Mouse (Mus musculus): Measurements from ENCODE around the gene Serpina3m. TPM values are rescaled to one million over a fixed set of nuclear protein-coding genes. Genes with fewer than 3 reads are reported as not detected.
"Not testable (repeated sequence)": the region's sequence is repeated elsewhere in the genome, so short reads cannot be mapped to it uniquely, and the experiment has no call there.

Serpina3m gene
- polyA plus RNA-seq, 1 experiment from 2014 or later: not detected

DNA sequence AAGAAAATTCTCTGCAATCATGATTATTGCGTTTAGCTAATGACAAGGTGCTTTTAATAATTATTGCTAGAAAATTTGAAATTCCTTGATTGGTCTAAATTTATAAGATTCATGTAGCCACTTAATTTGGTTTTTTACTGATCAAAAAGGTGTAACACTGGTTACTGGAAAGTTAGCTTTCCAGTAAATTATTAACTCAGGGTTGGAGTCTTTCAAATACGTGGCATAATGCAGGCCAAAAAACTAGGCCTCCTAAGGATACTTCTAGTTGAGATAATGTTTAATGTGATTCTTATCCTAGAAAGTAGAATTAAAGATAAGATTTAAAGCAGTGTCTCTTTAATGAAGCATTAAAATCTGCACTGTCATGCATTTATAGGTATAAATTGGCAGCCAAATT is 40.1 kb downstream of the Serpina3m start:
- not testable (repeated sequence) for H3K4me2 ChIP-seq (ENCODE audit: low read depth, low read length); H3K4me3 ChIP-seq (ENCODE audit: low read depth, low read length); H3K36me3 ChIP-seq (ENCODE audit: control insufficient read depth, insufficient read depth, low read length); DNase-seq (ENCODE audit: low spot score); ATAC-seq (ENCODE audit: low read depth); H3K9me3 ChIP-seq (ENCODE audit: control insufficient read depth, low read length); H3K27me3 ChIP-seq (replicated peaks; ENCODE audit: control insufficient read depth, insufficient read depth, low read length); H3K9ac ChIP-seq (ENCODE audit: low read depth, low read length); H3K4me1 ChIP-seq (ENCODE audit: control insufficient read depth, insufficient read depth, low read length); H3K27ac ChIP-seq (replicated peaks; ENCODE audit: low read depth, low read length)
- 76% methylated on average over 2 of the region's 2 CpGs for WGBS

DNA sequence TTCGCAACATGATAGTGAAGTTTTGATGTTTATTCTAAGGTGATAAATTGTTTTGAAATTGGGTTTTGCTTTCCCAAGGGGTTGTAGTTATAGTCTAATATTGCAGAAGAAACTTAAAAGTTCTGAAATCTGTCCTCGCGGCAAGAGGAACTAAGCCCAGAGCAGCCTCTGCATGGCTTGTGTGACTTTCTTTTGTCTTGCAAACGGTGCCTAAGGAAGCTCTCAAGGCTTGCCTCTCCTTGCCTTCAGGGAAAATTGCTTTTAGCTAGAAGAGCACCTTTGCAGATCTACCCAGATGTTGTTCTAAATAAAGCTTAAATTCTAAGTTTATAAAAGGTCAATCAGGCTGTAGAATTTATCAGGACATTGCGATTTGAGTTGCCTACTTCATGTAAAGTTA is 40.5 kb downstream of the Serpina3m start:
- not testable (repeated sequence) for H3K27me3 ChIP-seq (replicated peaks; ENCODE audit: control insufficient read depth, insufficient read depth, low read length); H3K36me3 ChIP-seq (ENCODE audit: control insufficient read depth, insufficient read depth, low read length); DNase-seq (ENCODE audit: low spot score); H3K4me1 ChIP-seq (ENCODE audit: control insufficient read depth, insufficient read depth, low read length); H3K9ac ChIP-seq (ENCODE audit: low read depth, low read length); H3K4me2 ChIP-seq (ENCODE audit: low read depth, low read length); ATAC-seq (ENCODE audit: low read depth); H3K4me3 ChIP-seq (ENCODE audit: low read depth, low read length); H3K27ac ChIP-seq (replicated peaks; ENCODE audit: low read depth, low read length); H3K9me3 ChIP-seq (ENCODE audit: control insufficient read depth, low read length)
- WGBS: 47% methylated on average over 5 of the region's 5 CpGs

DNA sequence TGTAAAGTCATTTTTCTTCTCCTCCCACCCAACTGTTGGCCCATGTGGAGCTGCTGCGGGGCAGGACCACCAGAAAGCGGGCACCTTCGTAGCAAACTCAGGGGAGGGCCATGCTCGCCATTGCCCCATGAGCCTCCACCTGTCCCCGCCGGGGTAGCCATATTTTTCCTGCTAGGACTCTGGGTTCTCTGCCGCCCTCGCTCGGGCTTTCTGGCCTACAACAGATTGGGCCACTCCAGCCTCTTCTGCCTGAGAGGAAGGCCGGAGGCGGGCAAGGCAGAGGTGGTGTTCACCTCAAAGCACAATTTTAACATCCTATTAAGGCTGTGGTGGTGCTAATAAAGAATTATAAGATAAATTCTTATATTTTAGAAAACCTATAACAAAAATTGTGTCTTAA is 41.6 kb downstream of the Serpina3m start:
- Histone ChIP-seq H3K27ac (replicated peaks; ENCODE audit: low read depth, low read length) (no peak overlapping the region), H3K4me3 (ENCODE audit: low read depth, low read length) (no peak overlapping the region), H3K9me3 (ENCODE audit: control insufficient read depth, low read length) (0 out of 2 replicates have a peak, but pooled peaks cover 3% of the 10 kb centered on the region), H3K4me2 (ENCODE audit: low read depth, low read length) (no peak overlapping the region), H3K27me3 (replicated peaks; ENCODE audit: control insufficient read depth, insufficient read depth, low read length) (no peaks in the 10 kb centered on the region), H3K4me1 (ENCODE audit: control insufficient read depth, insufficient read depth, low read length) (no peaks in the 10 kb centered on the region), H3K9ac (ENCODE audit: low read depth, low read length) (no peak overlapping the region), H3K36me3 (ENCODE audit: control insufficient read depth, insufficient read depth, low read length) (no peaks in the 10 kb centered on the region)
- WGBS: 92% methylated on average over 11 of the region's 11 CpGs
- DNase-seq (ENCODE audit: low spot score): no peak
- ATAC-seq (ENCODE audit: low read depth): no peak

DNA sequence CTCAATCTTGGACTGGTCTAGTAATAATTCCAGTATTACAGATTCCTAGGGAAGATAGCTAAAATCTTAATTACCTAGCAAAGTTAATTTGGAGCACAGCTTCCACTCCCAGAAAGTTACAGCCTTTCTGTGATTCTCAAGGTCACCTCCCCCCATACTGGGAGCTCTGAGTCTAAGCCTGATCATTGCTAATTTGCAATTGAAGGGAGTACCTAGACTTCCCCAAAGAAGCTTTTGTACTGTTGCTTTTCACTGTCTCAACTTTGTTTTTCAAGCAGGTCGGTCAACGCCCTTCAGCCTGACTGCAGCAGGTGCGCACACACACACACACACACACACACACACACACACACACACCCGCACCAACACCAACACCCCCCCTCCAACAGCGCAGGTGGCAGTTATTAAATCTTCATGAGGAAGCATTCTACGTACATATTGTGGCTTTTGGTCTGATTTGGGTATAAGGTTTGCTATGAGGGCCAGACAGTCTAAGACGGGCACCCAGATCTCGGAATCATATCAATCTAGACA is 42.9 kb downstream of the Serpina3m start:
- ATAC-seq (ENCODE audit: low read depth); H3K4me3 ChIP-seq (ENCODE audit: low read depth, low read length); H3K9me3 ChIP-seq (ENCODE audit: control insufficient read depth, low read length); H3K27me3 ChIP-seq (replicated peaks; ENCODE audit: control insufficient read depth, insufficient read depth, low read length); H3K9ac ChIP-seq (ENCODE audit: low read depth, low read length); H3K4me1 ChIP-seq (ENCODE audit: control insufficient read depth, insufficient read depth, low read length); H3K36me3 ChIP-seq (ENCODE audit: control insufficient read depth, insufficient read depth, low read length); H3K27ac ChIP-seq (replicated peaks; ENCODE audit: low read depth, low read length); H3K4me2 ChIP-seq (ENCODE audit: low read depth, low read length); DNase-seq (ENCODE audit: low spot score): not testable (repeated sequence)
- 87% methylated on average over 8 of the region's 8 CpGs for WGBS

DNA sequence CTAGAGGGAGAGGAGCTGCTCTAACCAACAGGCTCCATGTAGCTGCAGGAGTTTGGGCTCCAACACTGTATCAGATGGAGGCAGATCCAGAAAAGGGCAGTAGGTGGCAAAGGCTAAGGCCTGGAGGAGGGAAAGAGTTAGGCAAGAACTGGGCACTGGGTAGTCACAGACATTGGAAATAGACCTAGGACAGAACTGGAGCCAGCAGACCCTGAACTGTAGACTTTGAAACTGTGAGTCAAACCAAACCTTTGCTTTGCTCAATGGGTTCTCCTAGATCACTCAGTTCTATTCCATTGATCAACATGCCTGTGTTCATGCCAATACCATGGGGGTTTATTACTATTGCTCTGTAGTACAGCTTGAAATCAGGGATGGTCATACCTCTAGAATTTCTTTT is 47.7 kb downstream of the Serpina3m start:
- H3K4me2 ChIP-seq (ENCODE audit: low read depth, low read length); H3K4me1 ChIP-seq (ENCODE audit: control insufficient read depth, insufficient read depth, low read length); H3K27me3 ChIP-seq (replicated peaks; ENCODE audit: control insufficient read depth, insufficient read depth, low read length); H3K9me3 ChIP-seq (ENCODE audit: control insufficient read depth, low read length); H3K4me3 ChIP-seq (ENCODE audit: low read depth, low read length); H3K27ac ChIP-seq (replicated peaks; ENCODE audit: low read depth, low read length); ATAC-seq (ENCODE audit: low read depth); H3K36me3 ChIP-seq (ENCODE audit: control insufficient read depth, insufficient read depth, low read length); DNase-seq (ENCODE audit: low spot score); H3K9ac ChIP-seq (ENCODE audit: low read depth, low read length): not testable (repeated sequence)

GRCm38 (mm10) chr12:104386878-104387277 is 48.6 kb downstream of the Serpina3m start:
- H3K4me3 ChIP-seq (ENCODE audit: low read depth, low read length); H3K4me1 ChIP-seq (ENCODE audit: control insufficient read depth, insufficient read depth, low read length); H3K27me3 ChIP-seq (replicated peaks; ENCODE audit: control insufficient read depth, insufficient read depth, low read length); H3K4me2 ChIP-seq (ENCODE audit: low read depth, low read length); H3K9me3 ChIP-seq (ENCODE audit: control insufficient read depth, low read length); H3K36me3 ChIP-seq (ENCODE audit: control insufficient read depth, insufficient read depth, low read length); ATAC-seq (ENCODE audit: low read depth); H3K27ac ChIP-seq (replicated peaks; ENCODE audit: low read depth, low read length); DNase-seq (ENCODE audit: low spot score); H3K9ac ChIP-seq (ENCODE audit: low read depth, low read length): not testable (repeated sequence)
- WGBS: 54% methylated on average over 2 of the region's 2 CpGs

- ATAC-seq (ENCODE audit: low read depth) (no peak), DNase-seq (ENCODE audit: low spot score) (no peak)
- no peaks in the 10 kb centered on the region for H3K9me3 ChIP-seq (ENCODE audit: control insufficient read depth, low read length)
Observed at GRCm38 (mm10) chr12:104388477-104388876, 50.2 kb downstream of the Serpina3m start.

DNA sequence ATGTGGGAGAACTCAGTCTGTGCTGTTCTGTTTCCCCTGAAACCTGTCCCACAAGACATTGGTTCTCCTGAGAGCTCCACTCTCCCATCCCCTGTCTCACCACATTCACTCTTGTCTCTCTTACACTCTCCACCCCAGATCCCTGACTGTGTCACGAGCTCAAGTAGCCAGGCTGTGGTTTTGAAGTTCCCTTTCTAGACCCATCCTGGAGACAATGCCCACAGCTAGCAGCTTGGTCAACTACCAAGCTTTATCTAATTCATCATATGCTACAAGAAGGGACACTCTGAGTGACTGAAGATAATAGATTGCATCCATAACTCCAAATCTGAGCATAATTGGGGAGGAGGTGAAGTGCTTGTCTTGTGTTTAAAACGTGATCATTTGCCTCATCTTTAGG is 52.8 kb downstream of the Serpina3m start:
- 67% methylated on average over 2 of the region's 2 CpGs for WGBS
- not testable (repeated sequence) for H3K9me3 ChIP-seq (ENCODE audit: control insufficient read depth, low read length); H3K4me1 ChIP-seq (ENCODE audit: control insufficient read depth, insufficient read depth, low read length); ATAC-seq (ENCODE audit: low read depth); H3K27me3 ChIP-seq (replicated peaks; ENCODE audit: control insufficient read depth, insufficient read depth, low read length); H3K4me2 ChIP-seq (ENCODE audit: low read depth, low read length); H3K9ac ChIP-seq (ENCODE audit: low read depth, low read length); H3K4me3 ChIP-seq (ENCODE audit: low read depth, low read length); DNase-seq (ENCODE audit: low spot score); H3K36me3 ChIP-seq (ENCODE audit: control insufficient read depth, insufficient read depth, low read length); H3K27ac ChIP-seq (replicated peaks; ENCODE audit: low read depth, low read length)

More at GRCm38 (mm10) chr12:104388477-104388876, 50.2 kb downstream of the Serpina3m start:
- no peak overlapping the region for H3K4me2 ChIP-seq (ENCODE audit: low read depth, low read length)
- no peak overlapping the region for H3K4me3 ChIP-seq (ENCODE audit: low read depth, low read length)
- no peaks in the 10 kb centered on the region for H3K4me1 ChIP-seq (ENCODE audit: control insufficient read depth, insufficient read depth, low read length)
- H3K36me3 ChIP-seq (ENCODE audit: control insufficient read depth, insufficient read depth, low read length): no peaks in the 10 kb centered on the region
- H3K27me3 ChIP-seq (replicated peaks; ENCODE audit: control insufficient read depth, insufficient read depth, low read length): no peaks in the 10 kb centered on the region
- no peak overlapping the region for H3K9ac ChIP-seq (ENCODE audit: low read depth, low read length)
- H3K27ac ChIP-seq (replicated peaks; ENCODE audit: low read depth, low read length): no peak overlapping the region

DNA sequence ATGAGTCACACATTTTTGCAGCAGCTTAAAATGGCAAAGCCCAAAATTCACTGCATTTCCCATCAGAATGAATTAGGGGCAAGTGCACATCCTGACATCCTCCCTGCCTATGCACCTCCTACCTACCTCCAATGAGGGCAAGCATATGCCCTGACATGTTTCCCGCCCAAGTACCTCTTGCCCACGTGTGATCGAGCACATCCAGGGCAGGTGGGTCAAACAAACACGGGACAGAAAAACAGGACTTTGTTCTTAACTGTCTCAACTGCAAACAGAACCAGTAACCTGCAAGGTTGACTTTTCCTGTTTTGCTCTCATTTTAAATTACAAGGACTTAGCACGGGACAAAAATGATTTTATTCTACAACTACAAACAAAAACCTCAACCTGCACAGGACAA is 65.7 kb downstream of the Serpina3m start:
- Histone ChIP-seq H3K9ac (ENCODE audit: low read depth, low read length) (no peak overlapping the region), H3K9me3 (ENCODE audit: control insufficient read depth, low read length) (no peaks in the 10 kb centered on the region), H3K4me2 (ENCODE audit: low read depth, low read length) (no peak overlapping the region), H3K4me3 (ENCODE audit: low read depth, low read length) (no peak overlapping the region), H3K27ac (replicated peaks; ENCODE audit: low read depth, low read length) (no peak overlapping the region), H3K36me3 (ENCODE audit: control insufficient read depth, insufficient read depth, low read length) (no peaks in the 10 kb centered on the region), H3K4me1 (ENCODE audit: control insufficient read depth, insufficient read depth, low read length) (no peaks in the 10 kb centered on the region), H3K27me3 (replicated peaks; ENCODE audit: control insufficient read depth, insufficient read depth, low read length) (no peaks in the 10 kb centered on the region; the same call in 1 of the 2 replicates)
- 70% methylated on average over 5 of the region's 5 CpGs for WGBS
- DNase-seq (ENCODE audit: low spot score) (no peak), ATAC-seq (ENCODE audit: low read depth) (no peak)

Measured in embryonic facial prominence, embryonic 14.5 days (tissue).